Mouse (Mus musculus) C2C12 (cell line): ENCODE data around the gene Scgb1c1. TPM values are rescaled to one million over a fixed set of nuclear protein-coding genes. Genes with fewer than 3 reads are reported as not detected.

Experiments used
- H3K27me3 ChIP-seq: one replicate; pipeline ENCODE4 v1.6.1; 2011; ENCODE audit not compliant: control insufficient read depth, insufficient read depth, insufficient read length
- H3K36me3 ChIP-seq: one replicate; pipeline ENCODE4 v1.6.1; 2011; ENCODE audit not compliant: control insufficient read depth, insufficient read depth
- H3K4me3 ChIP-seq: one replicate; pipeline ENCODE4 v1.5.1; 2011; ENCODE audit warnings: mild to moderate bottlenecking, control low read depth; ENCODE audit not compliant: poor library complexity, insufficient read depth, severe bottlenecking
- H3K79me2 ChIP-seq: one replicate; pipeline ENCODE4 v1.6.1; 2011; ENCODE audit not compliant: control insufficient read depth, insufficient read depth
- H3K79me3 ChIP-seq: one replicate; pipeline ENCODE4 v1.6.1; 2011; ENCODE audit warnings: low read depth, control low read depth
- H3ac ChIP-seq: one replicate; pipeline ENCODE3; 2011; ENCODE audit warnings: low read depth; ENCODE audit not compliant: control insufficient read depth, insufficient read length
- CEBPB ChIP-seq: IDR thresholded peaks from one replicate; pipeline ENCODE4 v1.6.1; 2011; ENCODE audit warnings: low read depth, mild to moderate bottlenecking, control low read depth, moderate library complexity
- CTCF ChIP-seq: IDR thresholded peaks from one replicate; pipeline ENCODE4 v1.5.1; 2011; ENCODE audit not compliant: control insufficient read depth, insufficient read depth, insufficient read length
- FOSL1 ChIP-seq: IDR thresholded peaks from one replicate; pipeline ENCODE4 v1.8.0; 2011; ENCODE audit warnings: mild to moderate bottlenecking, low read length; ENCODE audit not compliant: poor library complexity, insufficient read depth, severe bottlenecking
- MAX ChIP-seq: IDR thresholded peaks from one replicate; pipeline ENCODE4 v1.6.1; 2011; ENCODE audit warnings: mild to moderate bottlenecking, control low read depth
- MYOD1 ChIP-seq: IDR thresholded peaks from one replicate; pipeline ENCODE4 v1.6.1; 2011; ENCODE audit warnings: low read depth; ENCODE audit not compliant: control insufficient read depth, insufficient read length
- MYOG ChIP-seq: IDR thresholded peaks from one replicate; pipeline ENCODE4 v1.6.1; 2011; ENCODE audit not compliant: control insufficient read depth, insufficient read length; ENCODE audit errors: extremely low read depth
- USF1 ChIP-seq: IDR thresholded peaks from one replicate; pipeline ENCODE4 v1.6.1; 2011; ENCODE audit warnings: low read depth, mild to moderate bottlenecking, control low read depth, moderate library complexity
- polyA plus RNA-seq: library from polyadenylated mRNA; unstranded; fragments of >200 nt; fragmentation: generic; extraction: Trizol; gene quantifications from one replicate; pipeline ENCODE4 v1.2.1, GENCODE M21; 2012; ENCODE audit warnings: missing spikeins

Scgb1c1 gene
- polyA plus RNA-seq, 1 experiment, result not detected

- H3K79me3 ChIP-seq, result peaks cover 35% of the 10 kb centered on the region
- H3K27me3 ChIP-seq, result no peaks in the 10 kb centered on the region
- H3K4me3 ChIP-seq, result peak overlapping the region; percentile 71
- peaks cover 51% of the 10 kb centered on the region for H3K79me2 ChIP-seq
- H3ac ChIP-seq, result peak overlapping the region; percentile 91
- TF ChIP-seq FOSL1 (no peak), CTCF (no peak), MYOD1 (no peak), CEBPB (no peak), MAX (no peak), MYOG (no peak), USF1 (no peak)
- peaks cover 27% of the 10 kb centered on the region for H3K36me3 ChIP-seq
Measured at GRCm38 (mm10) chr7:140855181-140855580, 9.8 kb downstream of the Scgb1c1 start.

- TF ChIP-seq MYOD1 (peak; percentile 39), MAX (peak; percentile 67), USF1 (no peak), CTCF (no peak)
- H3K27me3 ChIP-seq, result no peaks in the 10 kb centered on the region
- peaks cover 39% of the 10 kb centered on the region for H3K79me3 ChIP-seq
- peak within 1 kb of the TSS; percentile 98 for H3ac ChIP-seq
- H3K4me3 ChIP-seq, result peak within 1 kb of the TSS; percentile 71
- H3K36me3 ChIP-seq, result peaks cover 34% of the 10 kb centered on the region
- peaks cover 60% of the 10 kb centered on the region for H3K79me2 ChIP-seq
Measured at GRCm38 (mm10) chr7:140855860-140856784, 10.8 kb downstream of the Scgb1c1 start, which contains the start of gene Gm45785. TSS of gene Gm45785 (minus strand) at chr7:140856331.

- H3ac ChIP-seq, result peak within 1 kb of the TSS; percentile 98
- H3K79me3 ChIP-seq, result peaks cover 39% of the 10 kb centered on the region
- peak within 1 kb of the TSS; percentile 71 for H3K4me3 ChIP-seq
- H3K36me3 ChIP-seq, result peaks cover 42% of the 10 kb centered on the region
- TF ChIP-seq CTCF (no peak), CEBPB (no peak), MAX (no peak), FOSL1 (no peak), USF1 (no peak), MYOG (no peak), MYOD1 (no peak)
- H3K79me2 ChIP-seq, result peaks cover 65% of the 10 kb centered on the region
- H3K27me3 ChIP-seq, result no peaks in the 10 kb centered on the region
Measured at GRCm38 (mm10) chr7:140856785-140857549, 11.6 kb downstream of the Scgb1c1 start, which contains the start of gene Ric8a. TSS of gene Ric8a (plus strand) at chr7:140856957.

DNA sequence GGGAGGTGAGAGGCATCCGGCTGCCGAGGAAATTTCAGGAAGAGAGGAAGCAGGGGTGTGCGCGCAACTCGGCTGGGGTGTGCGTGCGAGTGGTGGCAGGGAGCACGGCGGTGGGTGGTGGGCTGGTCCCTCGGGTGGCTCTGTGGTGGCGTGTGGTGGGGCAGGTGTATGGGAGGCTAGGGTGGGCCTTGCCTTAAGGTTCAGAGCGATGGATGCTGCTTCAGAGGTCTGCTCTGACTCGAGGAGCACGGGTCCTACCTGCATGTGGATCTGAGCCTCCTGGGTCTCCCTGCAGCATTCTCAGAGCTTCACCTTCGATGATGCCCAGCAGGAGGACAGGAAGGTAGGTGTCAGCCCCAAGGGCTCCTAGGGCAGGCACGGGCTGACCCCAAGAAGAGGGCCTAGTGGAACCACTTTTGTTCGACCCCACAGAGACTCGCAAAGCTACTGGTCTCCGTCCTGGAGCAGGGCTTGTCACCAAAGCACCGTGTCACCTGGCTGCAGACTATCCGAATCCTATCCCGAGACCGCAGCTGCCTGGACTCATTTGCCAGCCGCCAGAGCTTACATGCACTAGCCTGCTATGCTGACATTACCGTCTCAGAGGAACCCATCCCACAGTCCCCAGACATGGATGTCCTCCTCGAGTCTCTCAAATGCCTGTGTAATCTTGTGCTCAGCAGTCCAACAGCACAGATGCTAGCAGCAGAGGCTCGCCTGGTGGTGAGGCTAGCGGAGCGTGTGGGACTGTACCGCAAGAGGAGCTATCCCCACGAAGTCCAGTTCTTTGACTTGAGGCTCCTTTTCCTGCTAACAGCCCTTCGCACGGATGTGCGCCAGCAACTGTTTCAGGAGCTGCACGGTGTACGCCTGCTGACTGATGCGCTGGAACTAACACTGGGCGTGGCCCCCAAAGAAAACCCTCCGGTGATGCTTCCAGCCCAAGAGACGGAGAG is 12.5 kb downstream of the Scgb1c1 start, which contains the start of gene Bet1l:
Gene Bet1l, minus strand, starts transcription at position 28 of the 956 bp plus-strand sequence.
- TF ChIP-seq FOSL1, result no peak
- no peak for TF ChIP-seq MYOG
- TF ChIP-seq MYOD1, result no peak
- TF ChIP-seq CTCF, result no peak
- TF ChIP-seq CEBPB, result no peak
- no peak for TF ChIP-seq MAX
- no peak for TF ChIP-seq USF1
- Histone ChIP-seq H3K27me3 (no peaks in the 10 kb centered on the region), H3ac (peak within 1 kb of the TSS; percentile 98), H3K79me2 (peaks cover 65% of the 10 kb centered on the region), H3K4me3 (peak within 1 kb of the TSS; percentile 71), H3K36me3 (peaks cover 47% of the 10 kb centered on the region), H3K79me3 (peaks cover 39% of the 10 kb centered on the region)

- peaks cover 38% of the 10 kb centered on the region for H3K79me3 ChIP-seq
- H3ac ChIP-seq, result no peak overlapping the region
- TF ChIP-seq MYOD1, result no peak
- H3K27me3 ChIP-seq, result no peaks in the 10 kb centered on the region
- peaks cover 63% of the 10 kb centered on the region for H3K79me2 ChIP-seq
- H3K36me3 ChIP-seq, result peaks cover 47% of the 10 kb centered on the region
- H3K4me3 ChIP-seq, result no peak overlapping the region
Measured at GRCm38 (mm10) chr7:140858746-140859145, 13.4 kb downstream of the Scgb1c1 start.
